Mouse (Mus musculus): Measurements from ENCODE around the gene Dera.

The Dera gene

GRCm38 (mm10) chr6:137756310-137756709 is 2.0 kb downstream of the Dera start:
- no peak for DNase-seq (ENCODE audit: extremely low read depth, low read depth, low spot score)

- no peak for DNase-seq (ENCODE audit: extremely low read depth, low read depth, low spot score)
Observed at GRCm38 (mm10) chr6:137757891-137758290, 3.5 kb downstream of the Dera start.

GRCm38 (mm10) chr6:137759681-137760080 is 5.3 kb downstream of the Dera start:
- DNase-seq (ENCODE audit: extremely low read depth, low read depth, low spot score) = no peak

- DNase-seq (ENCODE audit: extremely low read depth, low read depth, low spot score) = no peak
Observed at GRCm38 (mm10) chr6:137760966-137761365, 6.6 kb downstream of the Dera start.

GRCm38 (mm10) chr6:137764572-137765210 is 10.3 kb downstream of the Dera start:
- no peak for DNase-seq (ENCODE audit: extremely low read depth, low read depth, low spot score)

GRCm38 (mm10) chr6:137766177-137766576 is 11.8 kb downstream of the Dera start:
- no peak for DNase-seq (ENCODE audit: extremely low read depth, low read depth, low spot score)

- DNase-seq (ENCODE audit: extremely low read depth, low read depth, low spot score) = no peak
Observed at GRCm38 (mm10) chr6:137771621-137772250, 17.4 kb downstream of the Dera start.

- DNase-seq (ENCODE audit: extremely low read depth, low read depth, low spot score) = peak; percentile 69
Observed at GRCm38 (mm10) chr6:137772918-137773636, 18.7 kb downstream of the Dera start.

GRCm38 (mm10) chr6:137773637-137774028 is 19.3 kb downstream of the Dera start:
- no peak for DNase-seq (ENCODE audit: extremely low read depth, low read depth, low spot score)

- no peak for DNase-seq (ENCODE audit: extremely low read depth, low read depth, low spot score)
Observed at GRCm38 (mm10) chr6:137774166-137774565, 19.8 kb downstream of the Dera start.

- no peak for DNase-seq (ENCODE audit: extremely low read depth, low read depth, low spot score)
Observed at GRCm38 (mm10) chr6:137775159-137775558, 20.8 kb downstream of the Dera start.

- DNase-seq (ENCODE audit: extremely low read depth, low read depth, low spot score) = no peak
Observed at GRCm38 (mm10) chr6:137776981-137777380, 22.6 kb downstream of the Dera start.

GRCm38 (mm10) chr6:137783899-137784637 is 29.7 kb downstream of the Dera start:
- peak; percentile 33 for DNase-seq (ENCODE audit: extremely low read depth, low read depth, low spot score)

GRCm38 (mm10) chr6:137788976-137789590 is 34.7 kb downstream of the Dera start:
- DNase-seq (ENCODE audit: extremely low read depth, low read depth, low spot score) = no peak

GRCm38 (mm10) chr6:137789658-137790057 is 35.3 kb downstream of the Dera start:
- DNase-seq (ENCODE audit: extremely low read depth, low read depth, low spot score) = no peak

GRCm38 (mm10) chr6:137795494-137795893 is 41.1 kb downstream of the Dera start:
- no peak for DNase-seq (ENCODE audit: extremely low read depth, low read depth, low spot score)

GRCm38 (mm10) chr6:137796596-137797567 is 42.5 kb downstream of the Dera start:
- DNase-seq (ENCODE audit: extremely low read depth, low read depth, low spot score) = no peak

- DNase-seq (ENCODE audit: extremely low read depth, low read depth, low spot score) = no peak
Observed at GRCm38 (mm10) chr6:137799253-137799652, 44.9 kb downstream of the Dera start.

- no peak for DNase-seq (ENCODE audit: extremely low read depth, low read depth, low spot score)
Observed at GRCm38 (mm10) chr6:137803456-137804005, 49.2 kb downstream of the Dera start.

- peak; percentile 37 for DNase-seq (ENCODE audit: extremely low read depth, low read depth, low spot score)
Observed at GRCm38 (mm10) chr6:137804121-137804520, 49.8 kb downstream of the Dera start.

Measured in fat pad, adult 2 months (tissue).